ENCODE assay signal across 10 mouse cellular contexts in the genomic region with DNA sequence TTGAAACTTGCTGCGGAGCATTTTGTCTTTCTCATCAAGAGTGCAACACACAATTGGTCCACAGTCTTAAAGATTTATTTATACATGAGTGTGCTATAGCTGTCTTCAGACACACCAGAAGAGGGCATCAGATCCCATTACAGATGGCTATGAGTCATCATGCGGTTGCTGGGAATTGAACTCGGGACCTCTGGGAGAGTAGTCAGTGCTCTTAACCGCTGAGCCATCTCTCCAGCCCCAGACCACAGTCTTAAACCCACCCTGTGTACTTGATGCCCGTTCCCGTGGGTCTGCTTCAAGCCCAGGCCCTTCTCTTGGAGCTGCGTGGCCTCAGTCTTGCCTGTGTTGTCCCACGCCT. TPM values are rescaled to one million over a fixed set of nuclear protein-coding genes. Genes with fewer than 3 reads are reported as not detected.
DNase-seq lines count a peak whose midpoint lies in the region; ATAC-seq and TF ChIP-seq lines count a peak whose summit lies in the region.
"Had no signal": no experiment of that assay in that cellular context is flagged by ENCODE, and none has a peak within 500 bp of the region (broad histone marks: within the 10 kb centered on the region; RNA-seq: fewer than 3 reads in every experiment).

No protein-coding gene starts in this region.

- ATAC-seq in intestine, embryonic 14.5 days (replicated peaks; ENCODE audit: low FRiP score, low TSS enrichment, low read depth) = no peak
- ATAC-seq in intestine, embryonic 15.5 days = no peak
- no peak for ATAC-seq in liver, embryonic 13.5 days (ENCODE audit: low read depth)
- ATAC-seq: hindbrain, embryonic 16.5 days had no signal

- in situ Hi-C loops in CH12.LX (cut with MboI; ENCODE audit: low pct_ligation_motif_present, low pct_unique_long_range_greater_than_20kb, low sequenced_read_pairs) = loop anchor here (25.0 kb wide), 1 partner anchor 177 kb away; no protein-coding TSS in a partner anchor

- H3K27me3 ChIP-seq in intestine, embryonic 14.5 days (replicated peaks; ENCODE audit: control insufficient read depth, insufficient read depth, low read length) = no peaks in the 10 kb centered on the region
- H3K27me3 ChIP-seq in intestine, embryonic 15.5 days (replicated peaks) = no peaks in the 10 kb centered on the region
- no peaks in the 10 kb centered on the region for H3K27me3 ChIP-seq in CH12.LX (replicated peaks)
- no peaks in the 10 kb centered on the region for H3K27me3 ChIP-seq in liver, embryonic 13.5 days

- H3K9me3 ChIP-seq in intestine, embryonic 14.5 days (ENCODE audit: control insufficient read depth, low read length) = no peaks in the 10 kb centered on the region
- no peaks in the 10 kb centered on the region for H3K9me3 ChIP-seq in intestine, embryonic 15.5 days
- no peaks in the 10 kb centered on the region for H3K9me3 ChIP-seq in CH12.LX (replicated peaks; ENCODE audit: low read length)
- H3K9me3 ChIP-seq in liver, embryonic 13.5 days (replicated peaks) = no peaks in the 10 kb centered on the region

- H3K4me3 ChIP-seq in intestine, embryonic 14.5 days (ENCODE audit: low read depth, low read length) = no peak overlapping the region
- no peak overlapping the region for H3K4me3 ChIP-seq in intestine, embryonic 15.5 days (replicated peaks)
- H3K4me3 ChIP-seq in CH12.LX (replicated peaks in 1 of 3; ENCODE audit: low read depth in 2 of 3, low read length in 2 of 3, poor library complexity in 1 of 3) = peak overlapping the region; percentile 10 to 48 (median 30)
- peak overlapping the region; percentile 26; the same call in 1 of the 2 replicates for H3K4me3 ChIP-seq in liver, embryonic 13.5 days (replicated peaks)

- H3K4me2 ChIP-seq in intestine, embryonic 14.5 days (ENCODE audit: low read length) = no peak overlapping the region
- H3K4me2 ChIP-seq in intestine, embryonic 15.5 days (replicated peaks) = no peak overlapping the region
- H3K4me2 ChIP-seq in CH12.LX (ENCODE audit: insufficient read depth, low read depth, poor library complexity, severe bottlenecking) = peak overlapping the region; percentile 72; the same call in 1 of the 2 replicates
- H3K4me2 ChIP-seq in liver, embryonic 13.5 days = peak overlapping the region; percentile 53

- H3K36me3 ChIP-seq in intestine, embryonic 14.5 days (ENCODE audit: control insufficient read depth, insufficient read depth, low read length) = no peaks in the 10 kb centered on the region
- no peaks in the 10 kb centered on the region for H3K36me3 ChIP-seq in intestine, embryonic 15.5 days
- H3K36me3 ChIP-seq in CH12.LX (replicated peaks in 1 of 2; ENCODE audit: control insufficient read depth in 1 of 2, insufficient read depth in 1 of 2, low read length in 1 of 2) = no peaks in the 10 kb centered on the region
- H3K36me3 ChIP-seq in liver, embryonic 13.5 days = no peaks in the 10 kb centered on the region

- no peaks in the 10 kb centered on the region for H3K79me2 ChIP-seq in CH12.LX (replicated peaks; ENCODE audit: control insufficient read depth, extremely low read depth, insufficient read depth, poor library complexity, severe bottlenecking)

- peak in 1 of 2 experiments; percentile 56; a peak in 2 of 4 replicates for TF ChIP-seq CTCF in CH12.LX (conservative IDR thresholded peaks at IDR 0.05 in 1 of 2, IDR thresholded peaks at IDR 0.05 in 1 of 2; ENCODE audit: low read depth in 2 of 2, low read length in 2 of 2)

- dilution Hi-C loops in CH12.LX (cut with MboI; ENCODE audit: extremely low pct_ligation_motif_present, extremely low pct_unique_long_range_greater_than_20kb, low sequenced_read_pairs) = no loop called here

- peak overlapping the region; percentile 43; the same call in 1 of the 2 replicates for H3K27ac ChIP-seq in intestine, embryonic 14.5 days (ENCODE audit: low read depth)
- H3K27ac ChIP-seq in intestine, embryonic 15.5 days = no peak overlapping the region
- H3K27ac ChIP-seq in CH12.LX (ENCODE audit: insufficient read depth, low read depth) = peak overlapping the region; percentile 53
- H3K27ac ChIP-seq in liver, embryonic 13.5 days = no peak overlapping the region

- no peak overlapping the region for H3K9ac ChIP-seq in intestine, embryonic 14.5 days (ENCODE audit: low read length)
- no peak overlapping the region for H3K9ac ChIP-seq in intestine, embryonic 15.5 days
- no peak overlapping the region for H3K9ac ChIP-seq in CH12.LX (ENCODE audit: insufficient read depth, low read depth)
- 0 out of 2 replicates have a peak overlapping the region, but pooled peaks have one; percentile 3 for H3K9ac ChIP-seq in liver, embryonic 13.5 days
- H3K9ac ChIP-seq: lung, embryonic 14.5 days had no signal

- H3K4me1 ChIP-seq in intestine, embryonic 14.5 days (replicated peaks; ENCODE audit: control insufficient read depth, insufficient read depth, low read length) = peaks cover 3% of the 10 kb centered on the region; the same call in 1 of the 2 replicates
- H3K4me1 ChIP-seq in intestine, embryonic 15.5 days (replicated peaks) = 0 out of 2 replicates have a peak, but pooled peaks cover 4% of the 10 kb centered on the region
- H3K4me1 ChIP-seq in CH12.LX (ENCODE audit: control insufficient read depth in 1 of 2, insufficient read depth in 2 of 2) = peaks cover 2 to 18% of the 10 kb centered on the region in 2 experiments; a peak in 3 of 4 replicates
- peaks cover 16% of the 10 kb centered on the region for H3K4me1 ChIP-seq in liver, embryonic 13.5 days (replicated peaks)

- no peak for DNase-seq in intestine, embryonic 14.5 days (ENCODE audit: low spot score)
- DNase-seq in CH12.LX (ENCODE audit: extremely low read depth) (peak; percentile 60), R1 (ENCODE audit: low read depth, low spot score) (peak; percentile 68)
- DNase-seq in liver, embryonic 13.5 days = no peak
- DNase-seq in embryo, embryonic 11 days = no peak
- DNase-seq in Muller cell, postnatal 12 days (ENCODE audit: inconsistent ontology term) = no peak
- DNase-seq in kidney, adult 18-20 months = no peak

- TF ChIP-seq RAD21 in CH12.LX (IDR thresholded peaks at IDR 0.05; ENCODE audit: low read depth, low read length) = peak; percentile 37

- WGBS in intestine, embryonic 14.5 days = 83% methylated on average over 8 of the region's 8 CpGs
- 77% methylated on average over 8 of the region's 8 CpGs for WGBS in intestine, embryonic 15.5 days
- 29% methylated on average over 8 of the region's 8 CpGs for WGBS in liver, embryonic 13.5 days (ENCODE audit: insufficient replicate concordance)

- no peak for TF ChIP-seq POLR2A in CH12.LX (IDR thresholded peaks at IDR 0.05; ENCODE audit: low read depth, low read length)

- TF ChIP-seq EP300 in CH12.LX (IDR thresholded peaks at IDR 0.05; ENCODE audit: low read length) = no peak

TF ChIP-seq in CH12.LX, 34 proteins besides CTCF, POLR2A, EP300 and RAD21:
- TF ChIP-seq JUN (IDR thresholded peaks at IDR 0.05; ENCODE audit: insufficient read depth, low read depth, low read length) (peak; percentile 57; the same call in 1 of the 2 replicates), TBP (conservative IDR thresholded peaks at IDR 0.05; ENCODE audit: low read depth, low read length) (peak; percentile 94), NELFE (IDR thresholded peaks at IDR 0.05; ENCODE audit: low read depth, low read length) (no peak), MAZ (IDR thresholded peaks at IDR 0.05; ENCODE audit: low read depth, low read length) (no peak), USF1 (IDR thresholded peaks at IDR 0.05; ENCODE audit: low read depth, low read length) (no peak), CHD1 (IDR thresholded peaks at IDR 0.05; ENCODE audit: low read depth, low read length) (peak; percentile 66; the same call in 1 of the 2 replicates), BHLHE40 (IDR thresholded peaks at IDR 0.05; ENCODE audit: low read depth, low read length) (peak; percentile 7; the same call in 1 of the 2 replicates), USF2 (conservative IDR thresholded peaks at IDR 0.05; ENCODE audit: low read depth, low read length) (no peak), TCF12 (IDR thresholded peaks at IDR 0.05; ENCODE audit: low read depth, low read length) (no peak), ZC3H11A (IDR thresholded peaks at IDR 0.05; ENCODE audit: low read depth, low read length) (no peak; the same call in 1 of the 2 replicates), MXI1 (IDR thresholded peaks at IDR 0.05; ENCODE audit: low read depth, low read length) (no peak), MAFK (IDR thresholded peaks at IDR 0.05; ENCODE audit: insufficient replicate concordance, low read length) (0 out of 2 replicates have a peak, but pooled peaks have one; percentile 43), ZMIZ1 (IDR thresholded peaks at IDR 0.05; ENCODE audit: low read depth, low read length) (no peak), MYC (IDR thresholded peaks at IDR 0.05; ENCODE audit: low read depth, low read length) (0 out of 2 replicates have a peak, but pooled peaks have one; percentile 26), GABPA (IDR thresholded peaks at IDR 0.05; ENCODE audit: insufficient replicate concordance, low read depth, low read length) (no peak), NRF1 (IDR thresholded peaks at IDR 0.05; ENCODE audit: low read depth, low read length) (no peak), SIN3A (IDR thresholded peaks at IDR 0.05; ENCODE audit: low read length) (peak; percentile 3; the same call in 1 of the 2 replicates), ELF1 (IDR thresholded peaks at IDR 0.05; ENCODE audit: low read depth, low read length) (no peak), ZNF384 (IDR thresholded peaks at IDR 0.05; ENCODE audit: low read depth, low read length) (no peak), MEF2A (IDR thresholded peaks at IDR 0.05; ENCODE audit: borderline replicate concordance, low read depth, low read length) (no peak), KAT2A (IDR thresholded peaks at IDR 0.05; ENCODE audit: insufficient replicate concordance, low read length) (no peak), SMC3 (IDR thresholded peaks at IDR 0.05; ENCODE audit: low read depth, low read length) (peak; percentile 66), CHD2 (IDR thresholded peaks at IDR 0.05; ENCODE audit: low read length) (no peak), ZKSCAN1 (IDR thresholded peaks at IDR 0.05; ENCODE audit: borderline replicate concordance, low read depth, low read length) (no peak), IRF4 (IDR thresholded peaks at IDR 0.05; ENCODE audit: low read depth, low read length) (no peak), JUND (conservative IDR thresholded peaks at IDR 0.05; ENCODE audit: low read depth, low read length) (peak; percentile 84), ETS1 (conservative IDR thresholded peaks at IDR 0.05; ENCODE audit: low read depth, low read length) (peak; percentile 7; the same call in 1 of the 2 replicates)
TF ChIP-seq in CH12.LX: peak in this region for 10.

RNA-seq across cellular contexts. Expression of a gene that starts 34.1 kb away (rescaled TPM):
- 23.6 and 25.0 TPM in 2 replicates for polyA plus RNA-seq in intestine, embryonic 14.5 days (2014; fragmentation: Nextera tagmentation; extraction: Ambion mirVana)
- polyA plus RNA-seq in intestine, embryonic 15.5 days (2015; fragmentation: Nextera tagmentation; extraction: Ambion mirVana) = 17.5 and 21.3 TPM in 2 replicates
- total RNA-seq in CH12.LX (2012; rRNA removed) (11.2 and 11.4 TPM in 2 replicates), CH12.LX (2014; rRNA removed) (18.9 and 22.4 TPM in 2 replicates)
- 11.0 and 11.1 TPM in 2 replicates for polyA plus RNA-seq in CH12.LX (2012; ENCODE audit: insufficient read length, low read depth)
- 4.9 and 5.8 TPM in 2 replicates for polyA plus RNA-seq in liver, embryonic 13.5 days (2015; fragmentation: Nextera tagmentation; extraction: Ambion mirVana)

Comparison
In these comparisons a context has a peak if more than half of its experiments do, and no peak if none do; other contexts are left out.
1. H3K27ac ChIP-seq: peak in intestine, embryonic 14.5 days (single experiment) and CH12.LX (single experiment); none in intestine, embryonic 15.5 days (single experiment) and liver, embryonic 13.5 days (single experiment).
2. DNase-seq: peak in CH12.LX (single experiment) and R1 (single experiment); none in intestine, embryonic 14.5 days (single experiment), liver, embryonic 13.5 days (single experiment), embryo, embryonic 11 days (single experiment), Muller cell, postnatal 12 days (single experiment) and kidney, adult 18-20 months (single experiment).
3. H3K4me2 ChIP-seq: peak in CH12.LX (single experiment) and liver, embryonic 13.5 days (single experiment); none in intestine, embryonic 14.5 days (single experiment) and intestine, embryonic 15.5 days (single experiment).
4. H3K4me3 ChIP-seq: peak in CH12.LX (3 of 3) and liver, embryonic 13.5 days (single experiment); none in intestine, embryonic 14.5 days (single experiment) and intestine, embryonic 15.5 days (single experiment).